Mouse (Mus musculus) MEL (cell line): ENCODE results near the gene Poll.

ENCODE experiments used
- CTCF ChIP-seq, 3 experiments: IDR thresholded peaks in 2 of 3; conservative IDR thresholded peaks in 1 of 3; 2 replicates each; pipeline ENCODE4 v1.5.1; 2011 to 2012; ENCODE audit warnings: low read length in 3 of 3, low read depth in 2 of 3, mild to moderate bottlenecking in 2 of 3, improper control_type of control experiment in 1 of 3, inconsistent platforms in 1 of 3, mixed read lengths in 1 of 3, moderate library complexity in 1 of 3; ENCODE audit not compliant: control insufficient read depth in 1 of 3, insufficient read depth in 1 of 3, poor library complexity in 1 of 3, severe bottlenecking in 1 of 3
- ETS1 ChIP-seq: IDR thresholded peaks from 2 replicates; pipeline ENCODE4 v1.6.1; 2012; ENCODE audit warnings: low read depth, mild to moderate bottlenecking, inconsistent platforms, low read length, improper control_type of control experiment, moderate library complexity
- GABPA ChIP-seq: IDR thresholded peaks from 2 replicates; pipeline ENCODE4 v1.6.1; 2012; ENCODE audit warnings: low read depth, mild to moderate bottlenecking, inconsistent platforms, low read length, improper control_type of control experiment, moderate library complexity
- GATA1 ChIP-seq: IDR thresholded peaks from 2 replicates; pipeline ENCODE4 v1.6.1; 2011; ENCODE audit warnings: low read depth, low read length, improper control_type of control experiment
- MAX ChIP-seq: IDR thresholded peaks from 2 replicates; pipeline ENCODE4 v1.6.1; 2011; ENCODE audit warnings: low read length, improper control_type of control experiment
- MEF2A ChIP-seq: IDR thresholded peaks from 2 replicates; pipeline ENCODE4 v1.6.1; 2014; ENCODE audit warnings: low read depth, mild to moderate bottlenecking, inconsistent platforms, low read length, improper control_type of control experiment; ENCODE audit not compliant: poor library complexity, insufficient replicate concordance, severe bottlenecking; ENCODE audit errors: extremely low read depth
- POLR2A ChIP-seq, 2 experiments: IDR thresholded peaks; 2 replicates each; pipeline ENCODE4 v1.6.1; 2011 to 2012; ENCODE audit warnings: low read length in 2 of 2, mild to moderate bottlenecking in 2 of 2, control low read depth in 1 of 2, improper control_type of control experiment in 1 of 2, low read depth in 1 of 2, moderate library complexity in 1 of 2; ENCODE audit not compliant: control insufficient read depth in 1 of 2, insufficient read depth in 1 of 2, poor library complexity in 1 of 2
- SIN3A ChIP-seq: IDR thresholded peaks from 2 replicates; pipeline ENCODE4 v1.6.1; 2012; ENCODE audit warnings: low read length, improper control_type of control experiment, inconsistent platforms
- TBP ChIP-seq: IDR thresholded peaks from 2 replicates; pipeline ENCODE4 v1.8.0; 2011; ENCODE audit warnings: low read depth, low read length, improper control_type of control experiment
- ZC3H11A ChIP-seq: IDR thresholded peaks from 2 replicates; pipeline ENCODE4 v1.6.1; 2012; ENCODE audit warnings: low read depth, mild to moderate bottlenecking, inconsistent platforms, low read length, improper control_type of control experiment
- ZMIZ1 ChIP-seq: IDR thresholded peaks from 2 replicates; pipeline ENCODE4 v1.6.1; 2012; ENCODE audit warnings: low read depth, mild to moderate bottlenecking, inconsistent platforms, low read length, improper control_type of control experiment, moderate library complexity
- ZNF384 ChIP-seq: IDR thresholded peaks from 2 replicates; pipeline ENCODE4 v1.6.1; 2012; ENCODE audit warnings: low read depth, mild to moderate bottlenecking, inconsistent platforms, low read length, improper control_type of control experiment

DNA sequence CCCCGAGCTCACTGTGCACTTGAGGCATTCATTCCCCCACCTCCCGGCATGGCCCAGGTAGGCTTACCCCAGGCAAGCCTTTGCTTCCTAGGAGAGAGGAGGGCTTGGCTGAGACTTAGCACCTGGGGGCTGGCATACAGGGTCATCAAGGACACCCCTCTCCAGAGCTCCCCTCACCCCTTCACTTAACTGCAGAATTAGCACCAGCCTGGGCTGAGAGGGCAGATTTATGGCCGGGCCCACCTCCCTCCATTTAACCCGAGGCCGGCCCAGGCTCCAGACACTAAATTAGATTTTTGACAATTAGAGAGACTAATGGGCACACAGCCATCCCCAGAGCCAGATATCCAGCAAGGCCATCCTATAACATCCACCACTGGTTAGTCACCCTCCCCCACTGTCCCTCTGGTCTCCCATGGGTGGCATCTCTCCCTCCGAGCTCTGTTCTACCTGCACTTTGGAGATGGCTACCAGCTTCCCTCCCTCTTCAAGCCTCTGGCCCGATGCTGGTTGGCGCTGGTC is 25.1 kb downstream of the Poll start:
- no peak for TF ChIP-seq CTCF (IDR thresholded peaks at IDR 0.05 in 2 of 3, conservative IDR thresholded peaks at IDR 0.05 in 1 of 3; ENCODE audit: control insufficient read depth in 1 of 3, insufficient read depth in 1 of 3, low read depth in 2 of 3, low read length in 3 of 3, poor library complexity in 1 of 3, severe bottlenecking in 1 of 3)
- TF ChIP-seq POLR2A (IDR thresholded peaks at IDR 0.05; ENCODE audit: control insufficient read depth in 1 of 2, insufficient read depth in 1 of 2, low read depth in 1 of 2, low read length in 2 of 2, poor library complexity in 1 of 2) = no peak
- no peak for TF ChIP-seq ZNF384
- no peak for TF ChIP-seq GATA1
- TF ChIP-seq TBP = no peak
- TF ChIP-seq ETS1 = no peak
- no peak for TF ChIP-seq ZC3H11A
- TF ChIP-seq MAX = no peak
- TF ChIP-seq SIN3A = no peak
- no peak for TF ChIP-seq GABPA
- TF ChIP-seq ZMIZ1 = no peak
- TF ChIP-seq MEF2A = no peak
